Mouse (Mus musculus) frontal cortex, postnatal 14 days (tissue): ENCODE measurements around the gene D630045J12Rik.

Source experiments
- DNase-seq, 2 experiments: peaks; one replicate each; pipeline ENCODE4 v3.0.0; 2022; ENCODE audit warnings: low spot score in 2 of 2

D630045J12Rik gene

GRCm38 (mm10) chr6:38242295-38242830 is 11.4 kb downstream of the D630045J12Rik start:
- DNase-seq = no peak

- no peak for DNase-seq
Measured at GRCm38 (mm10) chr6:38241508-38241907, 12.3 kb downstream of the D630045J12Rik start.

DNA sequence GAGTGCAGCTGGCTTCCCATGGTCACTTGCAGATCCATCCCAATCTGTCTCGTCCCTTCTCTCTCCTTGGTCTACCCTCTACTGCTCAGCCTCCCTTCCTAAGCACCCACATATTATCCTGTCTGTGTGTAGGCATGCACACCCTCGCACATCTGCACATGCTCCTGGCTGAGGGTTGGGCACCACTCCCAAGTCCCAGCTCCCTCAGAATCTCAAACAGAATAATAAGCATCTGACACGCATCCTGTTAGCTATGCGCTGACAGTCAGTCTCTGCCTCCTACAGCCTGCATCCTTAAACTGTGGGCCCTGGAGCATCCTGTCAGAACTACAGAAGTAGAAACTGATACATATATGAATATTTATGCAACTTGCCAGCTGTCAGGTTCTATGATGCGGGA is 13.2 kb downstream of the D630045J12Rik start:
- no peak for DNase-seq

DNA sequence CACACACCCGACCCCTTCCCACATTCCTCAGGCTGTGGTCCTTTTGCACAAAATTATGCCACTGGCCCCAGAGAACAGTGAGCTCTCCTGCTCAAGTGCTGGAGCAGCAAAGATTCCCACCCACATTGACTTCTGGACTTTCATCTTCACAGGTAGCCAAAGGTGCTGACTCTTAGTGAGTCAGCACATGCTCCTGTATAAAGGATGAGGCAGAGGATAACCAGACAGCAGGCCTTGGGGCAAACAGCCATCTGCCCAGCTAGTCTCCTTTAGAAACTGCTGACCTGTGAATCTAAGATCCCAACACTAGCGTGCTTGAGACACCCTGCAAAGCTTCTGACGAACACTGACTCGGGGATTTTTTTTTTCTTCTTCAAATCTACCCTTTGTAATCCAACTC is 15.4 kb downstream of the D630045J12Rik start:
- DNase-seq = no peak

GRCm38 (mm10) chr6:38235991-38236658 is 17.7 kb downstream of the D630045J12Rik start:
- no peak for DNase-seq

GRCm38 (mm10) chr6:38233803-38234202 is 20.0 kb downstream of the D630045J12Rik start:
- DNase-seq = no peak

DNA sequence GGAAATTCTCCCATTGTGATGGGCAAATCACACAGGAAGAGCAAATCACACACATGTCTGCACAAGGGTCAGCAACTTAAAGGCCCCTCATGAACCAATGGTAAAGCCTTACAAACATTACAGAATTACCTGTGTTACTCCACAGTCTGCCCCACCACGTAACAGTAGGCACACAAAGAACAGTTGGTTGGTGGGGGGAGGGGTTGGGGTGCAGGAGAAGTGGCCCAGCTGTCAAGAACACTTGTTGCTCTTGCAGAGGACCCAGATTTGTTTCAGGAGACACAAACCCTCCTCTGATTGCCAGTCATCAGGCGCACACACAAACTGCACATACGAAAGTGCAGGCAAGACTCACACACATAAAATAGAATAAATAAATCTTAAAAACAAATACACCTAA is 20.9 kb downstream of the D630045J12Rik start:
- no peak for DNase-seq

DNA sequence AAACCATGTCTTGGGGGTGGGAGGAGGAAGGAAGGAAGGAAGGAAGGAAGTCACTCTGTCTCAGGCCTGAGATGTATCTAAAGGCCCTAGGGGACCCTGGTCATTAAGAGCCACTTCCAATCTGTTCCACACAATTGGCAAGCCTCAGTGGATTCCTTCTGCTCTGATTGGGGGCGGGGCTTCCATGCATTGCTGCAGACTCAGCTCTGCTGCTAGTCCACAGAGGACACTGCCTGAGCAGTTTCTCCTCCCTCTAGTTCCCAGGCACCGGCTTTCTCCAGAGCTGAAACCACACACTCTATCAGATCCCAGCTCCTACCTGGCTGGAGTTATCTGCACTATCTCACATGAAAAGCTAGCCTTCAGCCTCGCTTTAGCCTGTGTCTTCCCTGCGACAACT is 21.8 kb downstream of the D630045J12Rik start:
- no peak for DNase-seq

DNA sequence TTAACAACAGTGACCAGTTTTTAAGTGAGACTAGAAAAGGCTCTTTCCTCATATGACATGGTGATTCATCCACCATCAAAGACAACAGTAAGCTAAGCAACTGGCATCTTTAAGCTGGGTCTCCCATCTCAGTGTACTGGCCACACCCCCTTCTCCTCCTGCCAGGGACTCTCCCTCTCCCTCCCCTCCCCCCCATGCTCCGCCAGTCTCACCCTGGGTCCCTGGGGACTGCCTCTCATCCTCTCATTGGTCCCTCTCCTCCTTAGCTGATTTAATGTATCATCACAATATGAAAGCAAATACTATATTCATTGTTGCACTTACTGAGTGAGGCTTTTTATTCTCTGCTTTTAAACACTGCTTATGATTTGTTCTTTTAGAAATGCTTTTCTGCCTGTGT is 29.7 kb downstream of the D630045J12Rik start:
- DNase-seq = no peak

DNA sequence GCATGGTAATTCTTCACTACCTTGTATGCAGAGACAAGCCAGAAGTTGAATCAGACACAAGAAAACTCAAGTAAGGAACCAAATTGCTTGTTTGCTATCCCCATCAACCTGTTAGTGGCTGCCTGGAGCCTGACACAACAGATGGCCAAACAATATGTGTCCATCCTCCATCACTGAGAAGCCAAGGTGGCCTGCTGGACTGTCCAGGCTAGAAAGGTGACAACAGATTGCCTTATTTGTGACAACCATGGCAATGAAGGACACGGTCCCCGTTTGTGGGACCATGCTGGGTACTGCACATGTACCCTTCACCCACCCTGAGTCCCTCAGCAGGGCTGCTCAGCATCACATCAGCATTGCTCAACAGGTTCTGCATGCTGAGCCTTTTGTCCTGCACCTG is 34.5 kb downstream of the D630045J12Rik start:
- DNase-seq = no peak

DNA sequence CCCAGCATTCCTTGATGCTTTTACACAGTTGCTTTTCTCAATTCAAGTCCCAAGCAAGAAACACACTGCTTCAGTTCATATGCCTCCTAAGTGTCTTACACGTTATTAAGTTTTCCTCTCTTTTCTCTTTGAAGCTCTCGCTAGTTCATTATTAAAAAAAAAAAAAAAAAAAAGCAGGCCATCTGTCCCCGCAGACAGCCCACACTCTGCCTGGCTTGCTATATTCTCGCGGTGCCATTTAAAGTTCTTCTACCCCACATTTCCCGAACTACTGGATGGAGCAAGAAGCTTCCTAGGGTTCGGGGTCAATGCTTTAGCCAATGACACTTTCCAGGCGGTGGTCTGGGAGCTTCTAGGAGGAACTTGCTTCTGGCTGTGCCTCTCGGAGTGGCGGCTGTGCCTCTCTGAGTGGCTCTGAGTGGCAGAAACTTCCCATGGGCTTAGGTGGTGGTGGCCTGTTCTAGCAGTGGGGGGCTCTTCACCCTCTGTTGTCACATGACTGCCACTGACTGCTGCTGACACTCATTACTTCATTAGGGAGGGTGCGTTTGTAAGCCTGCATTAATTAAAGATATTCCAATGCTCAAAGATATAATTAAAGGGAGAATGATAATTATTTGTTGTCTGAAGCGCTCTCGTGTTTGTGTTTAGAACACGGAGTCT is 38.2 kb downstream of the D630045J12Rik start:
- no peak for DNase-seq

- DNase-seq = no peak
Measured at GRCm38 (mm10) chr6:38207621-38208020, 46.2 kb downstream of the D630045J12Rik start.

GRCm38 (mm10) chr6:38206941-38207531 is 46.8 kb downstream of the D630045J12Rik start:
- no peak for DNase-seq

DNA sequence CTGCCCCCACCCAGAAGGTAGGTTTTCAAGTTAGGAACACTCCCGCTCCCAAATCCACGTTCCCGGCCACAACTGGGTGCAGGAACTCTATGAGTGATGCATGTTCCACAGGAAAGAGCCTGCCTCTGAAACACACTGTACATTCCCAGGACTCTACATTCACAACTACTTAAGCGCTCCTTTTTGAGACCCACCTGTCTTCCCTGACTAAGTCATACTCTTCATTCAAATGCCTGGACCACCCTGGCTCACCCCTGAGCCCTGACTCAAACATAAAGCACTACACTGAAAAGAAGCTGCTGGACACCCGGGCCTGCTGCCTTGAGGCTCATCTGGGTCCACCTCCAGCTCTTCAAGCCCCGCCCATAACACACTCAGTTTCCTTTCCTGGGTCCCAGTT is 48.4 kb downstream of the D630045J12Rik start:
- DNase-seq = no peak

DNA sequence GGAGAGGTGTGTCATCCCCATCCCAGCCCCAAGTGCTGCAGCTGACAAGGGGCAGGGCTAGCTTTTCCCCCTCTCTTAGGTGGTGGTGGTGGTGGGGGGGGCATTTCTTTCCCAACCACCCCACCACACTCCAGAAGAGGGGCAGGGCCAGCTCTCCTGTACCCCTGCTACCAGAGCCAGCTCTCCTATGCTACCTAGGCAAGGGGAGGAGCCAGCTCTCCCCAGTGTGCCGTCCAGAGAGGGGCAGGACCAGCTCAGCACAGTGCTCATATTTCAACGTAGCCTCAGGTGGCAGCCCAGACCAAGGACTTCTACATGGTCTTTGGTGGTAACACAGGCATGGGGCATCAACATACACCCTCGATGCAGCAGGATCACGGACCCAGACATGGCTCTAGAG is 50.0 kb downstream of the D630045J12Rik start:
- DNase-seq = no peak

- no peak for DNase-seq
Measured at GRCm38 (mm10) chr6:38202816-38203215, 51.0 kb downstream of the D630045J12Rik start.

- no peak for DNase-seq
Measured at GRCm38 (mm10) chr6:38201495-38201894, 52.3 kb downstream of the D630045J12Rik start.

GRCm38 (mm10) chr6:38199599-38199998 is 54.2 kb downstream of the D630045J12Rik start:
- DNase-seq = no peak

GRCm38 (mm10) chr6:38198727-38199126 is 55.1 kb downstream of the D630045J12Rik start:
- DNase-seq = no peak

DNA sequence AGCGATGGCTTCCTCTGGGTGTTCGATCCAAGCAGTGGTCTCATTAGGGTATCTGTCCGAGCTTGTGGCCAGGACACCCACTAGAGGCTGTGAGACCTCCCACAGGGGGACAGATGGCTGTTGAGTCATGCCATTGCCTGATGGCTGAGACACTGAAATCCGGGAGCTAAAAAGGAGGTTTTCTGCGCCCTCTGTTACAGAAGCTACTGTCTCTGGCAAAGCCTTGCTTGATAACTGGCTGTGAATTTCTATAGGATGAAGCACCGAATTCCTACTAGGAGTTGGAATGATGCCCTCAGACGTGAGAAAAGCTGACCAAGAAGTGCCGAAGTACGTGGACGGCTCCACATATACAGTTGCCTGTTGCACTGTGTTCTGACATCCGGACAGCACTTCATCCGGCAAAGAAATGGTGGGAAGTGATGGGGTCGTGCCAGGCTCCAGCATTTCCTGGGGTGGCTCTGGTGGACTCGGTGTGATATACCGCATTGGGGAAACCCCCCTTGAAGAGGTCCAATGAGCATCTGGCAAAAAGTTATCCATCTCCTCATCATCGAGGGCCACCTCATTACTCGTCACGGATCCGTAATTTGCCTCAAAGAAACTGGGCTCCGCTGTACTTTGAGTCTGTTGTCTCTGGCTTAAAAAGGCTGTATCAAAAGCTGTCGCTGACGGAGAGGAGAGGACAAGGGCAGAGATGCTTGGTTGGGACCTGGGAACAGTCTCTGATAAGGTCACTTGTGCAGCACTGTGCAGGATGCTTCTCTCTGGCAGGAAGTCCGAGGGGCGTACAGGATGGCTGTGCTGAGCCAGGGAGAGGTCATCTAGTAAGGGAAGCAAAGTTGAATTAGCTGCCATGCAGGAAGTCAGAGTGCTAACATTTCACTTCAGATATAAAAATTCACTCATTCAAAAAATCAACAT is 57.3 kb downstream of the D630045J12Rik start:
- peak in 1 of 2 experiments; percentile 21 for DNase-seq

- DNase-seq = no peak
Measured at GRCm38 (mm10) chr6:38195306-38195705, 58.5 kb downstream of the D630045J12Rik start.

GRCm38 (mm10) chr6:38194046-38194445 is 59.8 kb downstream of the D630045J12Rik start:
- DNase-seq = no peak
